Mouse (Mus musculus): ENCODE measurements around the gene Mgat4a.

The Mgat4a gene

DNA sequence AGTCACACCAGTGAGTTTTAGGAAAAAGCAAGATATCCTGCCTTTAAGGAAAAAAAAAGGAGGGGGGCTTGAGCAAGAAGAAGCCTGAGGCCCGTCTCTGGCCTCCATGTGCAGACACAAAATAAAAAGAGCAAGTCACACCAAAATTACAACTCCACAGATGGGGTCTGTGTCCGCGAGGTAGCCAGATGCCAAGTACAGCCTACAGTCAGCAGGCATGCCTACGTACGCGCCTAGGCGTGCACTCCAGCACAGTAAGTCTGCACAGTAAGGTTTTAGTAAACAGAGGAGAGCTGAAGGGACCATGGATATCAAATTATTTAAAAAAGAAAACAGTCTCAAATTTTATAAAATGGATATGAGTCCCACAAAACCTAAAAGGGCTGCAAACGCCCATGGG, 89.5 kb downstream of the Mgat4a start:
- no peak for DNase-seq

DNA sequence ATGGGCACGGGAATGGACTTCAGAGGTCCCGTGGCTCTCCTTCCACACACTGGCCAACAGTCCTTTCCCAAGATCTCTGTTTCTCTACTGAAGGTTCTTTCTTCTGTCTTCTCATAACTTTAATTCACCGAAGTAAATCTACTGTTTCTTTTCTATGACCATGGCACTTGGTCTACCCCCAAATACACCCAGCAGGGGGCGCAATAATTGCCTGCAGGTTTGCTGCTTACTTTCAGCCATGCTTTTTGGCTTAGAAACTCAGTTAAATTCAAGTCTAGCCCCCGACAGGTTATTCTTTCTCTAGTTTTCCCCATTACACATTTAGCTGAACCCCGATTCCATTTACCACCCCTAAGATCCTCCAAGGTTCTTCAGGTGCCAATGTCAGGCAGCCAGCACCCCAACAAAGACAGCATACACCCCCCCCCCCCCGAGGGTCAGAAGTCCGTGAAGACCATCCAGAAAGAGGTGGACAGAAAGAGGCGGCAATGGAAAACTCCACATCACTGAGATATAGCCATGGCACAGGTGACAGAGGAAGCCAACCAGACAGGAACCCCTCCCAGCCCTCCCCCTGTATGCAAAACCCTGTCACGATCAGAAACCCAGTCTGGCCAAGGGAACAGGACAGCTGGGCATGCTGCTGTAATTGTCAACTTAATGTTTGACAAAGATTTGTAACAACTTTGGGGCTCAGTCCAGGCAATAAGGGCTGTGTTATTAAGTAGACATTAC, 92.3 kb downstream of the Mgat4a start:
- DNase-seq: no peak

DNA sequence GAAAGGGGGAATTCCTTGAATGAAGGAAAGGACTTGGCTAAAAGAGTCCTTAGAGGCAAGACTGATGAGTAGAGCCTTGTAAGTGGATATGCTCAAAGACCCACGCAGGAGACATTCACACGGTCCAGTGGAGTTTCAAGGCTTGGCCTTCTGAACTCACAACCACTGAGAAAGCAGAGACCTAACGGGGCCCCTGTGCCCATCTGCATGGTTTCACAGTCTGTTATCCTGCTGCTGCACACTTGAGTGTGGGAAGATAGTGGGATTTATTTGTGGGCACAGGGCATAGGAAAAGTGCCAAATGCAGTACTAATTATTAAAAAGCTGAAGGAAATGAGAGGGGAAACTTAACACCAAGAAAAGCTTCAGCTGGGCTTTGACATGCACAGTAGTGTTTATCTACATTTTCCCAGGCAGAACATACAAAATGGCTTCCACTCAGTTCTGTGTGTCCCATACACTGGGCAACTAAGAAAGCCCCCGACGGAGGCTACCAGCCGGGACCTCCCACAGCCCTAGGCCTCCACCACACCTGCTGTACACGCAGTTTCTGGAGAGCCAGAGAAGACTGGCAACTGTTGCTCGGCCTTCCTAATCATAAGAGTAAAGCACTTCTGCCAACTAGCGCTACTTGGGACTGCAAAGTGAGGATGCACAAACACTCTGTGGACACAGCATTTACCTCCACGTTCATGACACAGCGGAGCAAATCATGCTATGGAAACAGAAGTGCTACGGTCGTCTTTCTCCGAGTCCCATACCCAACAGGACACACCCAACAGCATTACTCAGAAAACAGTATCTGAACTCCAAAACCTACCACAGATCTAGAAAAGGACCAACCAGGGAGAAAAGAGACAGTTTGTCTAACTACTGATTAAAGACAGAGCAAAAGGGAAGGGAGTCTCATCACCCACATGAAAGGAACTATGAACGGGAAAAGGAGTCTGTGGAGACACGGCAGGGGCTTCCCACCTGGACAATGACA, 97.7 kb downstream of the Mgat4a start:
- no peak for DNase-seq

DNA sequence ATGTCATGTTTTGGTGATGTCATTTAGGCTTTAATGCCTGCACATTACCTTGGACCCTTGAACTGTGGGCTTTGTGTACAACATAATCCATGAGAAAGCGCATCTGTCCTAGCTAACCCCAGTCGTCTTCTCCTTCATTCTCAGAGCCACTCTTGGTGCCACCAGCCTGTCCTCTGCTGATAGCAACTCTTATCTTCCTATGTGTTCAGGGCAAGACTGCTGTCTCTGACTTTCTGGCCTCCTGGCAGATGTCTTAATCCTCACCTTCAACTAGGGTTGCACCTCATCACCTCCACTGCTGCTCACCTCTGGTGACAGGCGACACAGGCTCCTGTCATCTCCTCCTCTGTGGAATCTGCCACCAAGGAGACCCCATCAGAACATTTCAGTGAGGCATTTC, 104.4 kb downstream of the Mgat4a start:
- no peak for DNase-seq

DNA sequence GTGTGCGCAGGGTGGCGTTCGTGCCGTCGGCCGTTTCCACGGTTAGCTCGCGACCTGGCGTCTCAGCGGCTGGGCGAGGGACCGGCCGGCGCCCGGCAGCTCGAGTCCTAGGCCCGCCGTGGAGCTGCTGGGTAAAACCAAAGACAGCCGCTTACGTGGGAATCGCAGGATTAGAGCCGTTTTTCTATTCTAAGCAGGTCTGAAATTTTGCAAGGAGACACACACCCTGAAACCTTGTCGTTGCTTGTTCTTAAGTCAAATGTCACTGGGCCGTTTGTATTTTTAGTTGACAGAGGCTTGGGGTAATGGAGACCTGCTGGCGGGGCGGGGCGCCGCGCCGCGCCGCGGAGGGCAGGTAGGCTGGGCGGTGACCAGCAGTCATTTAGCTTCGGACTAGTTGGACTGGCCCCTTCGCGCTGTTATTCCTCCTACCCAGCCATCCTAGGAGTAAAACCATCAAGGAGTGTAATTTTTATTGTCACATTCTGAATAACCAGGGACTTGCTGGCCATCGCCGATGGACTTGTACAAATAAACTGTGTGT, 110.4 kb downstream of the Mgat4a start:
- no peak for DNase-seq

DNA sequence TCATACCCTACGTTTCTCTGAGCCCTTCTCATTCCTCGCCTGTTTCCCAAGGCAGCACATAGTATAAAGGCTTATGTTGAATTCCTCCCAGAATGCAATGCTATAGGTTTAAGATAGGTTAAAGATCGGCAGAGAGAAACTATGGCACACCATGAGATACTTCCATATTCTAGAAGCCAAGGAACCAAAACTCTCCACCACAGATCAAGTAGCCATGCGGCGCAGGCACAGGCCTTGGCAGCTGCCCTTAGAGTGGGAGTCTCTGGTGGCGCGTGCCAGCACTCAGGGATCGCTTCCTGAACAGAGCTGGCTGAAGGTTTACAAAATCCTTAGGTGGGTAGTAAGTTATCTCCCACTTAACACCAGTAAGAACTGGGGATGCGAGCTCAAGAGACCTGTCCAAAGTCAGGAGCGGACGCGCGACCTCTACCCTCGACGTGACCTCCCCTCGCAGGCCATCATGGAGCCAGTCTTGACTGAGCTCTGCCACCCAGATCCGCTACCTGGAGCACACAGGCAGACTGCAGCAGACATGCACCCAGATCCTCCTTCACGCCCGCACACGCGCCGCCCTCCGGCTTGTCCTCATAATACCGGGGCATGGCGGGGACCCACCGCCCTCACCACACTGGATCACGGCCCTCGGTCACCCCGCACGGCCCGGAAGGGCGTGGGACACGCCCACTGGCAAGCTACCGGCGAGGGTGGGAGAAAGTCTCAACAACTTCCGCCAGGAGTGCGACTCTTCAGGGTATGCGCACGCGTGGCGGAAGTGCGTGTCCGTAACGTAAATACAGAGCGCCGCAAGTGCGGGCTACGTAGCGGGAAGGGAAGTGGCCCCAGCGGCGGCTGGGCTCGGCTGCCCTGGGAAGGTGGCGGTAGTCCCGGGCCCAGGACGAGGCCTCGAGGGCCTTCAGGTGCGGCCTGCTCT, 111.2 kb downstream of the Mgat4a start, which contains the start of the genes Coa5 and Unc50:
Gene Coa5, minus strand, starts transcription at position 738 of the 931 bp plus-strand sequence.
Gene Unc50, plus strand, starts transcription at position 774 of the 931 bp plus-strand sequence.
- peak; percentile 95 for DNase-seq

DNA sequence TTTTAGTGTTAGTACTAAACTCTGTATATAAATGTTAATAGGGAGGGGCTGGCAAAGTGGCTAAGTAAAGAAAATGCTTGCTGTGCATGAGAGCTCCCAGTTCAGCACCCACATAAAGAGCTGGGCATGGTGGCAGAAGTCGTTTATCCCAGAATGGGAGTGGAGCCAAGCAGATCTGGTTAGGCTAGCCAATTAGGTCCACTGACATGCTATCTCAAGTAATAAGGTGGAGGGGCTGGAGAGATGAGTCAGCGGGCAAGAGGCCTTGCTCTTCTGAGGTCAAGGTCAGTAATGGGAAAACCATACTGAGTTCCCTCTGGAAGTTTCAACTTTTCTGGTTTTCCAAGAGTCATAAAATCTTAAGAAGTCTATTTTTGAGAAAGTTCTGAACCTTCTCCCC, 111.9 kb downstream of the Mgat4a start:
- DNase-seq: peak; percentile 39

DNA sequence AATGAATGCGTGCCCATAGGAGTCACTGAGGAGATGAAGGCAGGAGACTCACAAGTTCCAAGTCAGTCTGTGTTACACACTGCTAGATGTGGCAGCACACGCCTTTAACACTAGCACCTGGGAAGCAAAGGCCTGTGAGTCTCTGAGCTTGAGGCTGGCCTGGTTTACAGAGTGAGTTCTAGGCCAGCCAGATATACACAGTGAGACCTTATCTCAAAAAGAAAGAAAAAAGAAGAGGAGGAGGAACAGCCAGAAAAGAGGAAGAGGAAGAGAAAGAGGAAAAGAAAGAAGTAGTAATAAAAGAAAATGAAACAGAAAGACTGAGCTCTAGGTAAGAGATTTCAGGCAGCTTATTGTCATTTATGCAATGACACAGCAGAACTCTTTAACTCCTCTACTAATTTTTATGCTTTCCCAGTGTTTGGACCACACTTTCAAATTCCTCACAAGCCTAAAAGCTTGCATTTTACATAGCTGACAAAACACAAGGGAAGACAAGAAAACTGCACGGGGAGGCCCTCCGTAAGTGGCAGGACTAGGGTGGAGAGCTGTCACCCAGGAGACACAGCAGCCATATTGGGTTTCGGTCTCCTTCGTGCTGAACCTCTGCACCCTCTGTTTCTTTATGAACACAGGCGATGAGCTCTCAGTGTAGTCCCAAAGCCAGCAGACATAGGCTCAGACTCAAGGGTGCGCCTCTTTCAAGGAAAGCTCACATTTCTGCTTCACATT, 113.5 kb downstream of the Mgat4a start:
- no peak for DNase-seq

DNA sequence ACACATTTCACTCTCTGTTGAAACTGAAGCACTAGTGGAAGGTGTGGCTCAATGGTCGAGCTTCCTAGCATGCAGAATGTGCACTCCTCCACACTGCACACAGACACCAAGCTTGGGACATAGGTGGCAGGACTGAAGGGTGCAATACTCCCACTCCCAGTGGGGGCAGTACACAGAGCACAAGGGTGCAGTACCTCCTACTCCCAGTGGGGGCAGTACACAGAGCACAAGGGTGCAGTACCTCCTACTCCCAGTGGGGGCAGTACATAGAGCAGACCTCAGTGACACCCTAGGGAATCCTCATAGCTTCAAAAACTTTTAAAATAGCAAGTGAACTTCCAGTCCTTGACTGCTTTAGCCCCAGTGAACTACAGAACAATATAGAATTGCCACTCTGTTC, 121.4 kb downstream of the Mgat4a start:
- DNase-seq: no peak

DNA sequence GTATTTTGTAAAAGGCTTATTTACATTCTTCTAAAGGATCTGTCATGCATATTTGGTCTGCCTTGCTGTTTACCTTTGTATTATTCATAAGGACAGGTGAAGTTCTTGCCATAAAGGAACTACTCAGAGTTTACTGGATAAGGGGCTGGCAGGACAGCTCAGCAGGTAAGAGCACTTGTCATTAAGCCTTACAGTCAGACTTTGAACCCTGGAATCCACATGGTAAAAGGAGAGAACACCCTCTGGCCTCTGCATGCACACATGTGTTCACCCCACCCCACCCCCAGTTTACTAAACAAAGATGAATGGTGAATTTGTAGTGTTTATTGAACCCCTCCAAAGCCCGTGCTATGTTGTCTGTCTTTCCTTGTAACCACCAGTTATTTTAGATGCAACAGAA, 125.4 kb downstream of the Mgat4a start:
- DNase-seq: no peak

DNA sequence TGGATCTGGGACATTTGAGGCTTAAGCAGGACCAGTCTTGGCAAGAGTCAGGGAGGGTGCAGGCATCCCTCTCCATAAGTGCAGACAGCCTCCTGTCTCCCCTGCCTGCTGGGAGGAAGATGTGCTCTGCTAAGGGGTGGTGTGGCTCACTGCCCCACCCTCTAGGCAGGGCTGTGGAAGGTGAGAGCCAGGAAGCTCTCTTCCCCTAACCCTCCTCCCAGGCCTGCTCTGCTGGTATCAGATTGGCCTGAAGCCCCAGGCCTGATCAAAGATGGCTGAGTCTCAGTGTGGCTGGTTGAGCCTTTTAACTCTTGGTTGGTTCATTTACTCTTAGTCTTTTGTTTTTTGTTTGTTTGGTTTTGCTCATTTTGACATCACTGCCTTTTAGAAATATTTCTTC, 131.2 kb downstream of the Mgat4a start:
- peak; percentile 45 for DNase-seq

DNA sequence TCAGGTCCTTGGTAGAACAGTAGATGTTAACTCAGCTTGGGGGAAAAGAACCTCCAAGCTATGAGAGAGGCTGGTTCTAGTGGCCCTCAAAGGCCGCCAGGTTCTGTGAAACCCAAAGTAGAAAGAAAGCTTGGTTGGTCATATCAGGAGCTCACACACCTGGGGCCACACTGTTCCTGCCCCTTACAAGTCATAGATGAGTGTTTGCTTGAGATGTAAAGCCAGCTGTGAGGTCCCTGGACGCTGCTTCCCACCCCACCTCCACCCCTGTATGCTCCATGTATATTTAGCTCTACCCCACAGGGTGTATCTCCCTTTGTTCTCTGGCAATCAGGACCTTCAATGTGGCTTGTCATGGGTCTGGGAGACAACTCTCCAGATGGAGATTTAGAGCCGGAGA, 132.1 kb downstream of the Mgat4a start:
- no peak for DNase-seq

DNA sequence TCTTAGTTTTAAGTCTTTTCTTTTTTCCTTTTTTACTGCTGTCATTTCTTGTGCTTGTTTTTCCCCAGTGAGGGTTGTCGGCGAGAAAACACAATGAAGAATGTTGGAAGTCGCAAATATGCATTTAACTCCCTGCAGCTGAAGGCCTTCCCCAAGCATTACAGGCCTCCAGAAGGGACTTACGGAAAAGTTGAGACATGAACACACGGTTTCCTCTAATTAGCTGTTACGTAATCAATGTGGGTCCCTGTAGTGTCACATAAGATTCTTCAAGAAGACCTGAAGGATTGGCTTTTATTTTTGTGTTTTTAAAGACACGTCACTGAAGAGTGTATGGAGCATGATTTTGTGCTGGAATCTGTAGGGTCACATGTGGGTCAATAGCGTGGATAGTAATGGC, 132.8 kb downstream of the Mgat4a start:
- no peak for DNase-seq

DNA sequence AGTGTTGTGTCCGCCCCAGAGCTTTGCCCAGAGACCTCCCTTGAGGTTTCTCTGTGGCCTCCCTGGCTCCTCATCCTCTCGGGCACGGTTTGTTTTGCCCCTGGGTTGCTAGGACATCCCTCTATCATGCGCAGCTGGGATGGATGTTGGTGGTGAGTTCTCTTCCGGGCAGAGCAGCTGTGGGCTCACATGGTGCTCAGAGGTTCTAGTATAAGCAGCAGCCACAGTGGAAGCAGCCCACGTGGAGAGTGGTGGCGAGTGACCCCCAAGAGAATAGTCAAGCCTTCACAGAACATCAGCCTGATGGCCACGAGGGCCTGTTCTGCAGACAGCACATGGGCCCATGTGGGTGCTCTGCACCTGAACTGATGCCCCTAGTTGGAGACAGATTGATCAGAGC, 133.6 kb downstream of the Mgat4a start:
- no peak for DNase-seq

DNA sequence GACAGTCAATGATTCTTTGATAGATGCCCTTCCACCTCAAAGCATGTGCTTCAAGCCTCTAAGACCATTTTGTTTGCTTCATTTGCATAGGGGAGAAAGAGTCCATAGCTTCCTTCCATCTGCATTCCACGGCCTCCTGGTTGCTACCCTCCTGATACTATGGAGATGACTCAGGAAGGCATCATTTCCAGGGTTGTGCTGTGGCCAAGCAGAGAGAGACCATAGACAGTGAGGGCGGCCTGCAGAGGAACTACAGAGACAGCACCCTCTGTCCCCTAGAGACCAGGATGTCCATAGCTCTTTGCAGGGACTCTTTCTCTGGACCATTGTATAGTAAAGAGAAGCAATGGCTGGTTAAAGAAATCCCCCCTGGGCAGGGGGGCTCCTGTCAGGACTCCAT, 135.7 kb downstream of the Mgat4a start:
- DNase-seq: no peak

DNA sequence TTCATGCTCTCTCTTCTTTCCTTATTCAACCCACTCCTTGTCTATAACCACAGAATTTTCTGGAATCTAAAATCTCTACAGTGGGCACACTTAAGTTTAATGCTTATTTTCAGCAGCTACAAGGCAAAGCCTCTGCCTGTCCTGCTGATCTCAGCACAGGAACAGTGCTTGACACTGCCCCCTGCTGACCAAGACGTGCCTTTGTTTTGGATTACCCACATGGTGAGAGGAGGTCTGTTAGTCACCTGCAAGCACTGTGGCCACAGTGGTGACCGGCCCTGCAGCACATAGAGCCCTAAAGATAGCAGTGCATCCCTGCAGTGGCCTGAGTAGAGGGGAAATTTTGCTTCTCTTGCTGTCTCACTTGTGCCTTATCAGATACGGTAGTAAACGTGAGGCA, 139.1 kb downstream of the Mgat4a start:
- DNase-seq: peak; percentile 74

DNA sequence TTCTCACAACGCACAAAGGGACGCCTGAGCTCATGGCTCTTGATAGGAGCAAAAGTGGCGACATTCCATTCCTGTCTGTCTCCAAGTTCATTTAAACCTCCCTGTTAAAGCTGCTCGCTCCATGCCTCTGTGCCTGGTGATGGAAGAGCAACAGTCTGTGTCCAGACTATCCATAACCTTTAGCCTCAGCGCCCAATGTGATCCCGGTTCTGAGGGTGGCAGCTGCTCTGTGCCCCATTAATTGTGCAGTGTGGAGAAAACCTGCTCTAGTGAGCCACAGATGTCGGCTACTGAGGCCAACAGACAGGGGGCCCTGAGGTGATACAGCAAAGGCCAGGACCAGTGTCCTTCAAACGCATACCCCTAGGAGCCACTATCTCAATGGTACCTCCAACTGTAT, 141.1 kb downstream of the Mgat4a start:
- no peak for DNase-seq

DNA sequence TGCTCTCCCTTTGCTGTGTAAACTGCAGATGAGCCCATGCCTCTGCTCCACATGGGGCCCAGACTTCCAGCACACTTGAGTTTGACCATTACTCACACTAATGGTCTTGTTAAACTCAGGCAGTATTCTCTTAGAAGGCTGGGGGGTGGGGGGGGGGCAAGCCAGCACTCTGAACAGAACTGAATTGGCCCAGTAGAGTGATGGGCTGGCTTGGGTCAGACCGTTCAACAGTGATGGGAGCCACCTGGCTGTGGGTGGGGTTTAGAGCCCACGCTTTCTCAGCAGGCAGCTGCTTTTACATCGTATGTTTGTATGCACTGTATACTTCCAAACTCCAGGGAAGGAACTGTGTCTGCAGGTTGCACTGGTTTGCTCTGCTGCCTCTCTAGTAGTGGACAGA, 141.9 kb downstream of the Mgat4a start:
- DNase-seq: no peak

DNA sequence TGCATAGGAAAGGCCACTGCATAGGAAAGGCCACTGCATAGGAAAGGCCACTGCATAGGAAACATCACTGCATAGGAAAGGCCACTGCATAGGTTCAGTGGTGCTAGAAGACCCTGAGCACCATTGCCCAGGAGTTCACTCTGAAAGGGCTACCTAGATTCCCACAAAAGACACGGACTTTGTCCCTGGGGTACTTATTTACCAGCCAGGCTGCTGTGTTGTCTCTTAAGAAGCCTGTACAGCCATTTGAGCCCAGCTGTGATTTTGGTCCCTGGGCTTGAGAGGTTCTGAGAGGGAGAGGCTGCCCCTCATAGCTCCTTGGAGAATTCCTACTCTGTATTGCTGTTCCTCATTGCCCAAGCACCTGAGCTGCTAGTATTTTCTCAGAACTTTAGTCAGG, 144.3 kb downstream of the Mgat4a start:
- no peak for DNase-seq

DNA sequence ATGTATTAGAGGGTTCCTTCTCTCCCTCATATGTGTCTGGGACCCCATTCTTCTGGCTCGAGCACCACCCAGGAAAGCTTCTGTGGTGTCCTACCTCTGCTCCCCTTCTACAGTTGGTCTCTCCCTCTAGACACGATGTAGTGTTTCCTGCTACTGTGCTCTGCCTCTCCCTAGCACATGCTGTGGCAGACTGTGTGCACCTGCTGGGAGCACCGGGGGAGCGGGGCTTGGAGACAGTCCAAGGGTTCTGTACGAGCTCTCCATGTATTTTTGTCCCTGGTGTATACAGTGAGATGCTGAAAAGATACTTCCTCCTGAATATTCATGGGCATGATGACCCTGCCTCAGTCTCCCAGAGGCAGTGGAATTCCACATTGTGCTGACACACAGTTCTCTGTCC, 147.6 kb downstream of the Mgat4a start:
- DNase-seq: no peak
